Mouse (Mus musculus) stomach, postnatal 0 days (tissue): ENCODE measurements around the gene Unc5cl.

ENCODE experiments used
- CTCF ChIP-seq: IDR thresholded peaks from 2 replicates; pipeline ENCODE4 v1.5.1; 2016; ENCODE audit warnings: antibody characterized with exemption, low read depth, mild to moderate bottlenecking, moderate library complexity
- EP300 ChIP-seq: optimal IDR thresholded peaks from 2 replicates; pipeline ENCODE3; 2016; ENCODE audit warnings: antibody characterized with exemption

- TF ChIP-seq CTCF, result no peak
- TF ChIP-seq EP300, result no peak
Observed at GRCm38 (mm10) chr17:48556223-48556962, 101.7 kb downstream of the Unc5cl start.
